Comparison of ENCODE assay signal across 30 mouse cellular contexts in genomic region chr1:162582884-162583283, GRCm38 (mm10). TPM values are rescaled to one million over a fixed set of nuclear protein-coding genes. Genes with fewer than 3 reads are reported as not detected.
DNase-seq lines count a peak whose midpoint lies in the region; ATAC-seq and TF ChIP-seq lines count a peak whose summit lies in the region.
"Had no signal": no experiment of that assay in that cellular context is flagged by ENCODE, and none has a peak within 500 bp of the region (broad histone marks: within the 10 kb centered on the region; RNA-seq: fewer than 3 reads in every experiment).

No protein-coding gene starts in this region.

- H3K79me2 ChIP-seq in heart, adult 2 months (replicated peaks; ENCODE audit: control insufficient read depth, insufficient read depth, low read length), result no peaks in the 10 kb centered on the region; the same call in 1 of the 2 replicates
- H3K79me2 ChIP-seq in MEL (ENCODE audit: control insufficient read depth, insufficient read depth, low read length, poor library complexity), result no peaks in the 10 kb centered on the region

- no peaks in the 10 kb centered on the region for H3K27me3 ChIP-seq in heart, adult 2 months (ENCODE audit: control insufficient read depth, insufficient read depth, low read length)
- no peaks in the 10 kb centered on the region for H3K27me3 ChIP-seq in lung, postnatal 0 days (replicated peaks; ENCODE audit: insufficient read depth, low read length)
- H3K27me3 ChIP-seq in MEL (ENCODE audit: control insufficient read depth in 1 of 2, insufficient read depth in 2 of 2, low read length in 2 of 2), result no peaks in the 10 kb centered on the region
- H3K27me3 ChIP-seq: embryonic facial prominence, embryonic 12.5 days; forebrain, embryonic 15.5 days; limb, embryonic 12.5 days; liver, embryonic 13.5 days had no signal

- no peak for TF ChIP-seq POLR2A in heart, adult 2 months (IDR thresholded peaks at IDR 0.05; ENCODE audit: insufficient read depth, low read depth, low read length)
- no peak for TF ChIP-seq POLR2A in lung, adult 2 months (IDR thresholded peaks at IDR 0.05; ENCODE audit: borderline replicate concordance, extremely low read depth, low read depth, low read length)
- TF ChIP-seq POLR2A in MEL (IDR thresholded peaks at IDR 0.05; ENCODE audit: control insufficient read depth in 1 of 2, insufficient read depth in 1 of 2, low read depth in 1 of 2, low read length in 2 of 2, poor library complexity in 1 of 2), result no peak

- no peak for DNase-seq in heart, adult 2 months
- DNase-seq in heart, postnatal 25 days (ENCODE audit: low spot score), result no peak
- peak; percentile 19 for DNase-seq in lung, postnatal 0 days (ENCODE audit: low spot score)
- no peak for DNase-seq in lung, adult 2 months
- peak; percentile 12 for DNase-seq in MEL (ENCODE audit: low read depth, low spot score)
- DNase-seq in cerebellum, adult 9-11 months, result no peak
- DNase-seq in heart, adult 11 months, result no peak
- DNase-seq: adrenal gland, postnatal 10 days; cerebellum, adult 9-10 months; heart, adult 18-20 months; heart, postnatal 4 days; kidney, adult 2 months; kidney, postnatal 25 days; layer of hippocampus, adult 9-11 months; liver, embryonic 13.5 days; right cerebral cortex, postnatal 14 days; thymus, adult 18-20 months; thymus, postnatal 4 days had no signal

- no peaks in the 10 kb centered on the region for H3K9me3 ChIP-seq in lung, postnatal 0 days (ENCODE audit: low read length)
- no peaks in the 10 kb centered on the region for H3K9me3 ChIP-seq in MEL (replicated peaks; ENCODE audit: insufficient read depth, low read length)
- H3K9me3 ChIP-seq: embryonic facial prominence, embryonic 12.5 days; forebrain, embryonic 15.5 days; limb, embryonic 12.5 days; liver, embryonic 13.5 days had no signal

- TF ChIP-seq EP300 in heart, adult 2 months (IDR thresholded peaks at IDR 0.05; ENCODE audit: insufficient read depth, low read depth, low read length), result no peak
- no peak for TF ChIP-seq EP300 in lung, postnatal 0 days (IDR thresholded peaks at IDR 0.05)
- no peak for TF ChIP-seq EP300 in MEL (IDR thresholded peaks at IDR 0.05; ENCODE audit: low read depth in 1 of 2, low read length in 2 of 2)

- H3K36me3 ChIP-seq in heart, adult 2 months (ENCODE audit: control insufficient read depth, insufficient read depth, low read length), result peaks cover 2% of the 10 kb centered on the region; the same call in 1 of the 2 replicates
- H3K36me3 ChIP-seq in lung, postnatal 0 days (ENCODE audit: insufficient read depth, low read length), result peaks cover 9% of the 10 kb centered on the region; the same call in 1 of the 2 replicates
- H3K36me3 ChIP-seq in MEL (ENCODE audit: control insufficient read depth in 1 of 2, insufficient read depth in 2 of 2, low read length in 2 of 2), result no peaks in the 10 kb centered on the region; a peak in 1 of 4 replicates

- no peak overlapping the region for H3K27ac ChIP-seq in heart, adult 2 months
- no peak overlapping the region for H3K27ac ChIP-seq in lung, postnatal 0 days (ENCODE audit: low read length)
- no peak overlapping the region for H3K27ac ChIP-seq in MEL (ENCODE audit: control insufficient read depth, low read depth, low read length)
- H3K27ac ChIP-seq: embryonic facial prominence, embryonic 12.5 days; forebrain, embryonic 15.5 days; limb, embryonic 12.5 days; liver, embryonic 13.5 days had no signal

- no peak overlapping the region for H3K9ac ChIP-seq in heart, adult 2 months (ENCODE audit: low read depth, low read length)
- H3K9ac ChIP-seq in lung, postnatal 0 days (replicated peaks; ENCODE audit: low read depth), result no peak overlapping the region
- H3K9ac ChIP-seq in MEL (ENCODE audit: control insufficient read depth, low read depth, low read length, poor library complexity, severe bottlenecking), result no peak overlapping the region
- H3K9ac ChIP-seq: embryonic facial prominence, embryonic 12.5 days; forebrain, embryonic 15.5 days; limb, embryonic 12.5 days; liver, embryonic 13.5 days had no signal

- peak; percentile 27 for TF ChIP-seq RAD21 in MEL (IDR thresholded peaks at IDR 0.05; ENCODE audit: low read depth, low read length)

- no peaks in the 10 kb centered on the region for H3K4me1 ChIP-seq in heart, adult 2 months (ENCODE audit: control insufficient read depth, insufficient read depth, low read length)
- H3K4me1 ChIP-seq in lung, postnatal 0 days (ENCODE audit: insufficient read depth, low read depth, low read length), result no peaks in the 10 kb centered on the region
- H3K4me1 ChIP-seq in lung, adult 2 months (ENCODE audit: control insufficient read depth, insufficient read depth, low read length), result no peaks in the 10 kb centered on the region
- no peaks in the 10 kb centered on the region for H3K4me1 ChIP-seq in MEL (ENCODE audit: control insufficient read depth in 1 of 2, insufficient read depth in 2 of 2, low read length in 2 of 2)
- H3K4me1 ChIP-seq: embryonic facial prominence, embryonic 12.5 days; forebrain, embryonic 15.5 days; limb, embryonic 12.5 days; liver, embryonic 13.5 days had no signal

- intact Hi-C loops in heart, adult 2 months (cut with DNase I), result no loop called here
- intact Hi-C loops in heart, postnatal 25 days (cut with DNase I), result no loop called here

- ATAC-seq in lung, postnatal 0 days, result no peak
- ATAC-seq: forebrain, embryonic 15.5 days; hindbrain, embryonic 16.5 days; midbrain, embryonic 16.5 days had no signal

- H3K4me3 ChIP-seq in heart, adult 2 months, result no peak overlapping the region
- H3K4me3 ChIP-seq in lung, postnatal 0 days (ENCODE audit: low read depth, low read length), result no peak overlapping the region
- no peak overlapping the region for H3K4me3 ChIP-seq in lung, adult 2 months (replicated peaks; ENCODE audit: extremely low read depth, low read depth, low read length)
- H3K4me3 ChIP-seq in MEL (ENCODE audit: control insufficient read depth in 1 of 2, insufficient read depth in 1 of 2, low read depth in 2 of 2, low read length in 2 of 2), result no peak overlapping the region
- H3K4me3 ChIP-seq: embryonic facial prominence, embryonic 12.5 days; erythroblast, embryonic 14.5 days; forebrain, embryonic 15.5 days; limb, embryonic 12.5 days; liver, embryonic 13.5 days had no signal

- H3K4me2 ChIP-seq in lung, postnatal 0 days (replicated peaks; ENCODE audit: low read depth, low read length), result no peak overlapping the region
- H3K4me2 ChIP-seq: embryonic facial prominence, embryonic 12.5 days; forebrain, embryonic 15.5 days; limb, embryonic 12.5 days; liver, embryonic 13.5 days had no signal

- 80% methylated on average over 2 of the region's 2 CpGs for WGBS in heart, adult 2 months
- 78% methylated on average over 2 of the region's 2 CpGs for WGBS in lung, postnatal 0 days
- WGBS in lung, adult 2 months, result 84% methylated on average over 2 of the region's 2 CpGs

- peak; percentile 55 for TF ChIP-seq CTCF in heart, adult 2 months (IDR thresholded peaks at IDR 0.05)
- peak; percentile 42 for TF ChIP-seq CTCF in lung, postnatal 0 days (IDR thresholded peaks at IDR 0.05)
- TF ChIP-seq CTCF in lung, adult 2 months (IDR thresholded peaks at IDR 0.05; ENCODE audit: insufficient read depth, low read length), result no peak
- peak in 1 of 3 experiments; percentile 33; a peak in 1 of 6 replicates for TF ChIP-seq CTCF in MEL (IDR thresholded peaks at IDR 0.05 in 2 of 3, conservative IDR thresholded peaks at IDR 0.05 in 1 of 3; ENCODE audit: control insufficient read depth in 1 of 3, insufficient read depth in 1 of 3, low read depth in 2 of 3, low read length in 3 of 3, poor library complexity in 1 of 3, severe bottlenecking in 1 of 3)

TF ChIP-seq in MEL, 35 proteins besides CTCF, POLR2A, EP300 and RAD21:
- TF ChIP-seq RCOR1 (IDR thresholded peaks at IDR 0.05; ENCODE audit: low read depth, low read length) (no peak), GATA1 (IDR thresholded peaks at IDR 0.05; ENCODE audit: low read depth, low read length) (no peak), SMC3 (IDR thresholded peaks at IDR 0.05; ENCODE audit: low read depth, low read length) (peak; percentile 42)

RNA-seq across cellular contexts. Expression of gene Vamp4, which starts 12.6 kb away (rescaled TPM):
- 10 to 100 TPM; 22.5 to 23.1 TPM for total RNA-seq in heart, adult 2 months (2021)
- polyA plus RNA-seq in heart, adult 2 months (2012; rRNA removed), result 6.8 and 11.8 TPM in 2 replicates
- 10 to 100 TPM; 19.9 to 24.0 TPM for total RNA-seq in heart, postnatal 25 days (2021)
- polyA plus RNA-seq in lung, postnatal 0 days (2015; fragmentation: Nextera tagmentation; extraction: Ambion mirVana), result 45.1 and 50.6 TPM in 2 replicates
- polyA plus RNA-seq in lung, adult 2 months (2012; rRNA removed), result 10.8 and 13.7 TPM in 2 replicates
- total RNA-seq in MEL (2012; rRNA removed), result 9.6 and 11.8 TPM in 2 replicates
- polyA plus RNA-seq in MEL (2012; ENCODE audit: insufficient read depth in 1 of 2, insufficient read length in 2 of 2, low read depth in 1 of 2, low replicate concordance in 2 of 2, missing spikeins in 1 of 2), result 10 to 100 TPM in 1 of 2 experiments, not detected in 1; 17.1 TPM

RNA-seq across cellular contexts. Expression of gene Mettl13, which starts 34.5 kb away (rescaled TPM):
- total RNA-seq in heart, adult 2 months (2021), result 1 to 10 TPM; 4.1 to 5.4 TPM
- 4.1 and 4.5 TPM in 2 replicates for polyA plus RNA-seq in heart, adult 2 months (2012; rRNA removed)
- total RNA-seq in heart, postnatal 25 days (2021), result 1 to 10 TPM; 4.1 to 5.7 TPM
- 6.7 and 7.2 TPM in 2 replicates for polyA plus RNA-seq in lung, postnatal 0 days (2015; fragmentation: Nextera tagmentation; extraction: Ambion mirVana)
- 3.9 and 6.2 TPM in 2 replicates for polyA plus RNA-seq in lung, adult 2 months (2012; rRNA removed)
- total RNA-seq in MEL (2012; rRNA removed), result 23.7 and 29.1 TPM in 2 replicates
- polyA plus RNA-seq in MEL (2012; ENCODE audit: insufficient read depth in 1 of 2, insufficient read length in 2 of 2, low read depth in 1 of 2, low replicate concordance in 2 of 2, missing spikeins in 1 of 2), result 10 to 100 TPM in 1 of 2 experiments, not detected in 1; 60.1 TPM

RNA-seq across cellular contexts. Expression of gene Myoc, which starts 56.1 kb away (rescaled TPM):
- total RNA-seq in heart, adult 2 months (2021), result 1 to 10 TPM; 2.5 to 3.3 TPM
- 4.7 and 4.9 TPM in 2 replicates for polyA plus RNA-seq in heart, adult 2 months (2012; rRNA removed)
- 1 to 10 TPM; 2.3 TPM for total RNA-seq in heart, postnatal 25 days (2021)
- 0.11 and 0.12 TPM in 2 replicates for polyA plus RNA-seq in lung, postnatal 0 days (2015; fragmentation: Nextera tagmentation; extraction: Ambion mirVana)
- 0.29 and 1.3 TPM in 2 replicates for polyA plus RNA-seq in lung, adult 2 months (2012; rRNA removed)
- total RNA-seq in MEL (2012; rRNA removed), result not detected in 2 replicates
- polyA plus RNA-seq in MEL (2012; ENCODE audit: insufficient read depth in 1 of 2, insufficient read length in 2 of 2, low read depth in 1 of 2, low replicate concordance in 2 of 2, missing spikeins in 1 of 2), result not detected
- total RNA-seq: megakaryocyte, adult 5-6 weeks; neutrophil, adult 5-6 weeks had no signal
- polyA plus RNA-seq: C2C12; embryonic facial prominence, embryonic 12.5 days; erythroblast, embryonic 14.5 days; forebrain, embryonic 15.5 days; heart, embryonic 14.5 days; limb, embryonic 12.5 days; liver, embryonic 13.5 days; midbrain, embryonic 16.5 days; spleen, adult 2 months; stomach, embryonic 14.5 days had no signal

Comparison
In these comparisons a context has a peak if more than half of its experiments do, and no peak if none do; other contexts are left out.
1. DNase-seq: peak in lung, postnatal 0 days (single experiment) and MEL (single experiment); none in heart, adult 2 months (0 of 2), heart, postnatal 25 days (single experiment), lung, adult 2 months (single experiment), cerebellum, adult 9-11 months (single experiment) and heart, adult 11 months (single experiment).